Mouse (Mus musculus) stomach, postnatal 0 days (tissue): ENCODE results near the gene Top2b. TPM values are rescaled to one million over a fixed set of nuclear protein-coding genes. Genes with fewer than 3 reads are reported as not detected.
A peak's percentile ranks its signal among the peaks of the same experiment; 100 is the strongest.

Experiments used
- ATAC-seq: fragments of 200-750 bp; cut with Nextera tagmentation; 2 replicates; pipeline ENCODE4 v1.8.0; 2017; ENCODE audit not compliant: low FRiP score, low TSS enrichment
- DNase-seq: peaks from one replicate; pipeline ENCODE4 v3.0.0-alpha.2; 2016; ENCODE audit warnings: low spot score
- H3K27ac ChIP-seq: fragments of 300-500 bp; sonication (generic); replicated peaks from 2 replicates; pipeline ENCODE4 v1.5.1; 2014; ENCODE audit warnings: mild to moderate bottlenecking, control low read depth
- H3K27me3 ChIP-seq: fragments of 300-500 bp; sonication (generic); 2 replicates; pipeline ENCODE4 v1.6.1; 2014; ENCODE audit warnings: low read length; ENCODE audit not compliant: control insufficient read depth, insufficient read depth
- H3K36me3 ChIP-seq: fragments of 300-500 bp; sonication (generic); 2 replicates; pipeline ENCODE4 v1.6.1; 2014; ENCODE audit warnings: low read length, mixed read lengths; ENCODE audit not compliant: control insufficient read depth, insufficient read depth
- H3K4me1 ChIP-seq: fragments of 300-500 bp; sonication (generic); replicated peaks from 2 replicates; pipeline ENCODE4 v1.6.1; 2014; ENCODE audit warnings: antibody characterized with exemption; ENCODE audit not compliant: control insufficient read depth, insufficient read depth
- H3K4me2 ChIP-seq: fragments of 300-500 bp; sonication (generic); replicated peaks from 2 replicates; pipeline ENCODE4 v1.6.1; 2014; ENCODE audit warnings: low read depth, mild to moderate bottlenecking, control low read depth, moderate library complexity
- H3K4me3 ChIP-seq: fragments of 300-500 bp; sonication (generic); 2 replicates; pipeline ENCODE4 v1.5.1; 2014; ENCODE audit warnings: low read depth, low read length, control low read depth
- H3K9ac ChIP-seq: fragments of 300-500 bp; sonication (generic); 2 replicates; pipeline ENCODE4 v1.6.1; 2014; ENCODE audit warnings: mild to moderate bottlenecking, low read length, control low read depth, mixed read lengths
- H3K9me3 ChIP-seq: fragments of 300-500 bp; sonication (generic); 2 replicates; pipeline ENCODE4 v1.6.1; 2016; ENCODE audit warnings: low read length; ENCODE audit not compliant: control insufficient read depth
- CTCF ChIP-seq: IDR thresholded peaks from 2 replicates; pipeline ENCODE4 v1.5.1; 2016; ENCODE audit warnings: antibody characterized with exemption, low read depth, mild to moderate bottlenecking, moderate library complexity
- EP300 ChIP-seq: optimal IDR thresholded peaks from 2 replicates; pipeline ENCODE3; 2016; ENCODE audit warnings: antibody characterized with exemption
- WGBS: fragments of 180-500 bp; shearing (Covaris S2); extraction: QIAGEN DNeasy Blood & Tissue Kit; methylation state at CpG from one replicate; pipeline ENCODE4 v1.1.7; 2014; 5-methylcytosine and 5-hydroxymethylcytosine counted together
- polyA plus RNA-seq: library from polyadenylated mRNA; unstranded; fragments of >200 nt; fragmentation: Nextera tagmentation; extraction: Ambion mirVana; gene quantifications from 2 replicates; pipeline ENCODE4 v1.2.1, GENCODE M21; 2015

Top2b gene
- polyA plus RNA-seq, 1 experiment from 2014 or later = 18.6 TPM

DNA sequence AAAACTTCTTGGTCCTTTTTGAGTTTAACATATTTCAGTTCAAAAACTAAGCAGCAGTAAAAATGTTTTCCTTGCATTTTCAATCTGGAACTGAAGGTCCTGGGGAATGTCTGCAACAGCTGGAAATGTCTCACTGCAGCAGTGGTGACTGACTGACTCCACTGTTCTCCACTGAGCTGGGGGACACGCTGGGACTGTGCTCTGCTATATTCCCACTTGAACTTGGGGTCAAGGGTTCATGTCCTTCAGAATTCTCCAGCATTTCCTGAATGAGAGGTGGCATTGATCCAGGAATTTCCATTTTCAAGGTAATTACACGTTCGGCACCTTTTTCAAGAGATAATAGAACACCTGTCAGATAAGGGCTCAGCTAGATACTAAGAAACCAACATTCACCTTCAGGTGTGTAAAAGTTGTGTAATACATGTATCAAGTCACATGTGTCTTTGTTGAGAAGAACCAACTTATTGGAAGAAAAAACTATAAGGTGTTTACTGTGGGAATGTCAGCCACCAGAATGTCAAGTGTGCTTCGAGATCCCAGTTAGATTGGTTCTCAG is 67.0 kb downstream of the Top2b start:
- 0 out of 2 replicates have a peak, but pooled peaks cover 3% of the 10 kb centered on the region for H3K36me3 ChIP-seq

DNA sequence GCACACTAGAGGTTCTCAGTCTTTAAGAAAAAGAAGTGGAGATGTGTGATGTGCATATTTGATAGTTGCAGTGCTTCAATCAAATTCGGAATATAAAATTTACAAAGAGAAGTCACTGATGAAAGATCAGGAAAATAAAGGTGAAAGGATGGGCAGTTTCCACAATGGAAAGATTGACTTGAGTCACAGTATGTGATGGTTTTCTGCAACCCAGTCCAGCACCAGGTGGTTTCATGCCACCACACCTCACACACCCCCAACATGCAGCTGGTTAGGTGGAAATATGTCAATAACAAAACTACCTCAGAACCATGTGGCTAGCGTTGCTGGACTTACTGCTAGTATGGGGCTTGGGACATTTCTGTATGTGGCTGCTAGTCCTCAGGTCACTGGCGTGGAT is 67.6 kb downstream of the Top2b start:
- WGBS = 77% methylated on average over 3 of the region's 3 CpGs
- Histone ChIP-seq H3K36me3 (0 out of 2 replicates have a peak, but pooled peaks cover 7% of the 10 kb centered on the region), H3K27ac (no peak overlapping the region), H3K4me2 (no peak overlapping the region), H3K9me3 (no peaks in the 10 kb centered on the region), H3K27me3 (no peaks in the 10 kb centered on the region), H3K4me1 (no peaks in the 10 kb centered on the region), H3K9ac (no peak overlapping the region), H3K4me3 (no peak overlapping the region)
- DNase-seq (no peak), ATAC-seq (peak; percentile 25; the same call in 1 of the 2 replicates)
- TF ChIP-seq EP300 = no peak

More for the DNA sequence above, 67.0 kb downstream of the Top2b start:
- 42% methylated on average over 4 of the region's 4 CpGs for WGBS
- Histone ChIP-seq H3K4me1 (no peaks in the 10 kb centered on the region), H3K27ac (no peak overlapping the region), H3K4me3 (no peak overlapping the region), H3K27me3 (no peaks in the 10 kb centered on the region), H3K9me3 (no peaks in the 10 kb centered on the region), H3K4me2 (no peak overlapping the region), H3K9ac (no peak overlapping the region)
- TF ChIP-seq EP300 (no peak), CTCF (no peak)
- DNase-seq = no peak
- no peak for ATAC-seq

DNA sequence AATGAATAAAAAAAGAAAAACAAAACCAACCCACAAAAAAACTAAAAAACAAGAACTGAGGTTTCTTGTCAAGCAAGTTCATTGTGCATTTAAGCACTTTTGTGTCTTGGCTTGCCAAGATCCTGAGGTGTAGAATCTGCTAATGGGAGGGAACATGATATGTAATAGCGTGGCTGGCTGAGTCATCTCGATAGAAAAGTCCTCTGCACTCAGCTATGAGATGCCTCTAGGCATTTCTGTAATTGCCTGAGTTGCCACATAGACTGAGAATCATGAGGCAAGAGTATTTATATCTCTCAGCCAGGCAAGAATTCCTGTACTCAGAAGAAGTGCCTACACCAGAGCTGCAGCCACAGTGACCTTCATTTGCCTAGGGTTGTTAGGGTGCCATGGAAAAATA is 68.2 kb downstream of the Top2b start:
- no peak overlapping the region for H3K9ac ChIP-seq
- 44% methylated on average over 2 of the region's 2 CpGs for WGBS
- ATAC-seq = peak; percentile 71; the same call in 1 of the 2 replicates

DNA sequence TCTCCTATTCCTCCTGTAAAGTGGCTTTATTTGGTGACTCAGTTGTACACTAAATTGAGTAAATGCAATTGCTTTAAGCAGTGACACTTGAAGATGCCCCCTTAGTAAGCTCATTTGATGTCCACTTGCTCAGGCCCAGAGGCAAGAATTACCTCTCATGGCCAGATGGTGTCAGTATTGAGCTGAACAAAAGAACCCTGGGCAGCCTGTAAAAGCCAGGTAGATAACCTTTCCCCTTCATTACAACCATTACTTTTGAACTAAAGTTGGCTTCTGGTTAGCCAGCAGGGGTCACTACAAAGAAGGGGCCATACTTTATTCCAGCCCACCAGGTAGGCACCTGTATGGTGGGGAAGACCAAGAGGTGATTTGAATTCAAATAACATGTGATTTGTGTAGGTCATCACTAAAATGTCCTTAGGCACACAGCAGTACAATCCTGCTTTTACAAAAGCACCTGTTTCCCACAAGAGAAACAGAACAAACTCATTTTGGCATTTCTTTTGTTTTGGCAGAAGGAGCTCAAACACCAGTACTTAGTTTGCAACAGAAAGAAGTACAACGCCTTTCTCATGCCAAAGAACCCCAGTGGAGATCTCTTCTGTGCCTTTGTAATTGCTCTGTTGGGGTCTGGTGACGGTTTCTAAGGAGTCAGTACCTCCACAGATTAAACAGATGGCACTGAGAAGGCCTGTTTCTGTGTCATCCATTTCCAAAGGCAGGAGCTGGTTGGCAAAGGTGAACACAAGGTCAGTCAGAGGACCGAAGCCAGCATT is 69.6 kb downstream of the Top2b start:
- DNase-seq (peak; percentile 64), ATAC-seq (peak; percentile 38; the same call in 1 of the 2 replicates)
- Histone ChIP-seq H3K9me3 (no peaks in the 10 kb centered on the region), H3K27ac (no peak overlapping the region), H3K36me3 (0 out of 2 replicates have a peak, but pooled peaks cover 7% of the 10 kb centered on the region), H3K27me3 (no peaks in the 10 kb centered on the region), H3K4me3 (no peak overlapping the region), H3K9ac (no peak overlapping the region), H3K4me2 (no peak overlapping the region), H3K4me1 (no peaks in the 10 kb centered on the region)
- TF ChIP-seq CTCF (peak; percentile 87), EP300 (no peak)
- WGBS = 69% methylated on average over 3 of the region's 3 CpGs

More for the DNA sequence above, 68.2 kb downstream of the Top2b start:
- TF ChIP-seq CTCF = no peak
- peak; percentile 58 for TF ChIP-seq EP300
- no peaks in the 10 kb centered on the region for H3K4me1 ChIP-seq
- no peak overlapping the region for H3K4me3 ChIP-seq
- DNase-seq = no peak
- no peaks in the 10 kb centered on the region for H3K9me3 ChIP-seq
- H3K27ac ChIP-seq = no peak overlapping the region
- no peak overlapping the region for H3K4me2 ChIP-seq
- 0 out of 2 replicates have a peak, but pooled peaks cover 7% of the 10 kb centered on the region for H3K36me3 ChIP-seq
- H3K27me3 ChIP-seq = no peaks in the 10 kb centered on the region

DNA sequence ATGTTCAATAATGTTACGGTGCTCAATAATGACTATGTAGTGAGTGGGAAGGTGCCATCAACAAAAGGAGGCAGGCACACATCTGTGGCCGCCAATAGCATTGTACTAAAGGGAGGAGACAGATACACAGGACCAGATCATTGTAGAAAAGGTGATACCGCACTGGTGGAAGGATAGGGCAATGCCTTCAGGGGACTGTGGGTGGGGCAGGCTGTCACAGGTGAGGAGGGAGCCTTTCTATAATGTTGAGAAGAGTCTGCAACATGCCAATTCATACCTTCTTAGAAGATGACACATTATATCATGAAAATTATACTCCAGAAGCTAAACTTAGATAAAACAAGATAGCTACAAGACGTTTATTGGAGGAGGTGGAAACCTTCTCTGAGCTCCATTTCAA is 72.4 kb downstream of the Top2b start:
- H3K4me1 ChIP-seq = no peaks in the 10 kb centered on the region
- DNase-seq (no peak), ATAC-seq (no peak)
- no peak overlapping the region for H3K4me3 ChIP-seq
- 0 out of 2 replicates have a peak, but pooled peaks cover 7% of the 10 kb centered on the region for H3K36me3 ChIP-seq
- WGBS = 87% methylated on average over 4 of the region's 4 CpGs
- H3K9me3 ChIP-seq = no peaks in the 10 kb centered on the region
- H3K27ac ChIP-seq = no peak overlapping the region
- H3K4me2 ChIP-seq = no peak overlapping the region
- no peaks in the 10 kb centered on the region for H3K27me3 ChIP-seq
- TF ChIP-seq EP300 (no peak), CTCF (no peak)
- no peak overlapping the region for H3K9ac ChIP-seq
